Mouse (Mus musculus): ENCODE measurements at regions not wholly inside any gene's neighbourhood (a gene's known extent, or its start where the extent isn't known, plus 50 kb on each side); places are given as distances from the start of the nearest gene placed in this dataset.

GRCm38 (mm10) chr10:43634371-43635080 is 56.4 kb downstream of the Cd24a start:
- no peak for DNase-seq (ENCODE audit: low read depth)

GRCm38 (mm10) chr10:43641169-43641945 is 63.3 kb downstream of the Cd24a start:
- no peak for DNase-seq (ENCODE audit: low read depth)

GRCm38 (mm10) chr10:43646326-43646725 is 68.2 kb downstream of the Cd24a start:
- DNase-seq (ENCODE audit: low read depth), result no peak

- no peak for DNase-seq (ENCODE audit: low read depth)
These were observed 68.9 kb downstream of the Cd24a start for GRCm38 (mm10) chr10:43646965-43647364.

GRCm38 (mm10) chr10:43648186-43648585 is 70.1 kb downstream of the Cd24a start:
- DNase-seq (ENCODE audit: low read depth), result no peak

GRCm38 (mm10) chr10:43648815-43649447 is 70.8 kb downstream of the Cd24a start:
- no peak for DNase-seq (ENCODE audit: low read depth)

GRCm38 (mm10) chr10:43650449-43650848 is 72.4 kb downstream of the Cd24a start:
- no peak for DNase-seq (ENCODE audit: low read depth)

GRCm38 (mm10) chr10:43651505-43651904 is 73.4 kb downstream of the Cd24a start:
- DNase-seq (ENCODE audit: low read depth), result no peak

GRCm38 (mm10) chr10:43651915-43652314 is 73.8 kb downstream of the Cd24a start:
- no peak for DNase-seq (ENCODE audit: low read depth)

GRCm38 (mm10) chr10:43655082-43655671 is 77.1 kb downstream of the Cd24a start:
- no peak for DNase-seq (ENCODE audit: low read depth)

GRCm38 (mm10) chr10:43655680-43656079 is 77.6 kb downstream of the Cd24a start:
- no peak for DNase-seq (ENCODE audit: low read depth)

GRCm38 (mm10) chr10:43656207-43656606 is 78.1 kb downstream of the Cd24a start:
- DNase-seq (ENCODE audit: low read depth), result no peak

GRCm38 (mm10) chr10:43657501-43658225 is 79.6 kb downstream of the Cd24a start:
- DNase-seq (ENCODE audit: low read depth), result no peak

GRCm38 (mm10) chr10:43658226-43658593 is 80.1 kb downstream of the Cd24a start:
- DNase-seq (ENCODE audit: low read depth), result no peak

GRCm38 (mm10) chr10:43664844-43665243 is 86.8 kb downstream of the Cd24a start:
- DNase-seq (ENCODE audit: low read depth), result no peak

GRCm38 (mm10) chr10:43666262-43667085 is 88.4 kb downstream of the Cd24a start:
- no peak for DNase-seq (ENCODE audit: low read depth)

- DNase-seq (ENCODE audit: low read depth), result no peak
These were observed 89.1 kb downstream of the Cd24a start for GRCm38 (mm10) chr10:43667086-43667690.

GRCm38 (mm10) chr10:43667732-43668247 is 89.7 kb downstream of the Cd24a start:
- DNase-seq (ENCODE audit: low read depth), result no peak

- no peak for DNase-seq (ENCODE audit: low read depth)
These were observed 91.4 kb downstream of the Cd24a start for GRCm38 (mm10) chr10:43669471-43669870.

- DNase-seq (ENCODE audit: low read depth), result no peak
These were observed 92.7 kb downstream of the Cd24a start for GRCm38 (mm10) chr10:43670745-43671144.

Data from gonadal fat pad, adult 2 months (tissue).